Mouse (Mus musculus) midbrain, embryonic 16.5 days (tissue): ENCODE results near the gene Dnah2. TPM values are rescaled to one million over a fixed set of nuclear protein-coding genes. Genes with fewer than 3 reads are reported as not detected.

Source experiments
- ATAC-seq: fragments of 200-750 bp; cut with Nextera tagmentation; 2 replicates; pipeline ENCODE4 v1.8.0; 2017; ENCODE audit warnings: moderate TSS enrichment
- H3K27ac ChIP-seq: fragments of 300-500 bp; sonication (generic); 2 replicates; pipeline ENCODE4 v1.5.1; 2014; ENCODE audit warnings: mild to moderate bottlenecking, low read length, mixed read lengths
- H3K27me3 ChIP-seq: fragments of 300-500 bp; sonication (generic); 2 replicates; pipeline ENCODE4 v1.6.1; 2014; ENCODE audit warnings: low read depth, low read length, mixed read lengths; ENCODE audit not compliant: control insufficient read depth, insufficient read depth
- H3K36me3 ChIP-seq: fragments of 300-500 bp; sonication (generic); 2 replicates; pipeline ENCODE4 v1.6.1; 2014; ENCODE audit warnings: mild to moderate bottlenecking, low read length, moderate library complexity, mixed read lengths; ENCODE audit not compliant: control insufficient read depth, insufficient read depth
- H3K4me1 ChIP-seq: fragments of 300-500 bp; sonication (generic); 2 replicates; pipeline ENCODE4 v1.6.1; 2014; ENCODE audit warnings: mild to moderate bottlenecking, low read length, mixed read lengths; ENCODE audit not compliant: control insufficient read depth, insufficient read depth
- H3K4me2 ChIP-seq: fragments of 300-500 bp; sonication (generic); 2 replicates; pipeline ENCODE4 v1.6.1; 2014; ENCODE audit warnings: mild to moderate bottlenecking, low read length, mixed read lengths
- H3K4me3 ChIP-seq: fragments of 300-500 bp; sonication (generic); 2 replicates; pipeline ENCODE4 v1.5.1; 2014; ENCODE audit warnings: low read depth, mild to moderate bottlenecking, low read length, moderate library complexity, mixed read lengths
- H3K9ac ChIP-seq: fragments of 300-500 bp; sonication (generic); 2 replicates; pipeline ENCODE4 v1.6.1; 2014; ENCODE audit warnings: low read depth, low read length, mixed read lengths
- H3K9me3 ChIP-seq: fragments of 300-500 bp; sonication (generic); replicated peaks from 2 replicates; pipeline ENCODE4 v1.6.1; 2014; ENCODE audit warnings: mild to moderate bottlenecking, low read length, mixed read lengths; ENCODE audit not compliant: control insufficient read depth, poor library complexity, severe bottlenecking
- WGBS: fragments of 180-500 bp; shearing (Covaris S2); extraction: QIAGEN DNeasy Blood & Tissue Kit; methylation state at CpG from one replicate; pipeline ENCODE4 v1.1.7; 2014; 5-methylcytosine and 5-hydroxymethylcytosine counted together
- polyA plus RNA-seq: library from polyadenylated mRNA; unstranded; fragments of >200 nt; fragmentation: Nextera tagmentation; extraction: Ambion mirVana; gene quantifications from 2 replicates; pipeline ENCODE4 v1.2.1, GENCODE M21; 2015

Dnah2 gene
- polyA plus RNA-seq, 1 experiment from 2014 or later = 5.1 TPM

GRCm38 (mm10) chr11:69578301-69578700 is 29.4 kb upstream of the Dnah2 start:
- H3K36me3 ChIP-seq = no peaks in the 10 kb centered on the region
- H3K4me1 ChIP-seq = peaks cover 31% of the 10 kb centered on the region
- ATAC-seq = no peak

DNA sequence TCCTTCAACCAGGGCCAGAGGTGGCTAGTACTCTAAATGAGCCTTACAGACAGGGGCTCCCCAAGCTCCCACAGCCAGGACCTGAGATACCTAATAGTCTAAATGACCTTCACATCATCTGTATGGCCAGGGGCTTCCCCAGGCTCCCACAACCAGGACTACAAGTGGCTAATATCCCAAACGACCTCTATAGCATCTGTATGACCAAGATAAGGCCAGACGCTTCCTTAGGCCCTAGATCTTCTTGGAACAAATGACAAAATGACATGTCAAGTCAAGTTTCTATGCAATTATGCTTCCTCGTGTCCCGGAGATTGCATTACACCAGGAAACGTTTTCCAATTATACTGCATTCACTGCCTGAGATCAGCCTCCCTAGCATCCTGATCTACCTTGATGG is 27.4 kb upstream of the Dnah2 start:
- Histone ChIP-seq H3K27ac (no peak overlapping the region), H3K4me2 (no peak overlapping the region), H3K4me3 (no peak overlapping the region), H3K4me1 (peaks cover 25% of the 10 kb centered on the region), H3K9ac (no peak overlapping the region), H3K36me3 (no peaks in the 10 kb centered on the region), H3K9me3 (no peaks in the 10 kb centered on the region), H3K27me3 (no peaks in the 10 kb centered on the region)
- no peak for ATAC-seq
- WGBS = 77% methylated on average over 5 of the region's 5 CpGs

More at GRCm38 (mm10) chr11:69578301-69578700, 29.4 kb upstream of the Dnah2 start:
- no peaks in the 10 kb centered on the region for H3K27me3 ChIP-seq
- peak overlapping the region; percentile 79 for H3K4me2 ChIP-seq
- H3K9ac ChIP-seq = peak overlapping the region; percentile 77
- peak overlapping the region; percentile 79 for H3K4me3 ChIP-seq
- H3K9me3 ChIP-seq = no peaks in the 10 kb centered on the region
- WGBS = 13% methylated on average over 15 of the region's 15 CpGs
- no peak overlapping the region; the same call in 1 of the 2 replicates for H3K27ac ChIP-seq

GRCm38 (mm10) chr11:69575220-69575619 is 26.3 kb upstream of the Dnah2 start:
- 60% methylated on average over 3 of the region's 3 CpGs for WGBS
- Histone ChIP-seq H3K27ac (no peak overlapping the region), H3K4me3 (no peak overlapping the region), H3K4me2 (no peak overlapping the region), H3K9ac (no peak overlapping the region), H3K9me3 (no peaks in the 10 kb centered on the region), H3K4me1 (peaks cover 25% of the 10 kb centered on the region), H3K27me3 (no peaks in the 10 kb centered on the region), H3K36me3 (no peaks in the 10 kb centered on the region; the same call in 1 of the 2 replicates)
- ATAC-seq = no peak

- WGBS = 86% methylated on average over 8 of the region's 8 CpGs
- Histone ChIP-seq H3K36me3 (no peaks in the 10 kb centered on the region; the same call in 1 of the 2 replicates), H3K27me3 (no peaks in the 10 kb centered on the region), H3K4me2 (no peak overlapping the region), H3K9me3 (no peaks in the 10 kb centered on the region), H3K9ac (no peak overlapping the region), H3K4me3 (no peak overlapping the region), H3K4me1 (peaks cover 19% of the 10 kb centered on the region), H3K27ac (no peak overlapping the region)
- ATAC-seq = no peak
These were observed 16.2 kb upstream of the Dnah2 start for GRCm38 (mm10) chr11:69565131-69565530.

- Histone ChIP-seq H3K9me3 (no peaks in the 10 kb centered on the region), H3K4me3 (no peak overlapping the region), H3K36me3 (no peaks in the 10 kb centered on the region), H3K9ac (no peak overlapping the region), H3K27ac (no peak overlapping the region), H3K27me3 (no peaks in the 10 kb centered on the region), H3K4me2 (no peak overlapping the region), H3K4me1 (peaks cover 19% of the 10 kb centered on the region)
- 40% methylated on average over 3 of the region's 3 CpGs for WGBS
- ATAC-seq = no peak
These were observed 15.5 kb upstream of the Dnah2 start for GRCm38 (mm10) chr11:69564391-69564790.

- no peak for ATAC-seq
- Histone ChIP-seq H3K9ac (no peak overlapping the region), H3K36me3 (no peaks in the 10 kb centered on the region), H3K9me3 (no peaks in the 10 kb centered on the region), H3K4me3 (no peak overlapping the region), H3K27me3 (no peaks in the 10 kb centered on the region), H3K4me1 (peaks cover 24% of the 10 kb centered on the region), H3K27ac (no peak overlapping the region), H3K4me2 (no peak overlapping the region)
- WGBS = 92% methylated on average over 13 of the region's 13 CpGs
These were observed 14.5 kb upstream of the Dnah2 start for GRCm38 (mm10) chr11:69563373-69563772.

GRCm38 (mm10) chr11:69560896-69561854 is 12.3 kb upstream of the Dnah2 start:
- ATAC-seq = peak; percentile 79
- H3K36me3 ChIP-seq = no peaks in the 10 kb centered on the region
- WGBS = 12% methylated on average over 16 of the region's 16 CpGs
- H3K27ac ChIP-seq = peak overlapping the region; percentile 92
- peaks cover 41% of the 10 kb centered on the region for H3K4me1 ChIP-seq
- no peaks in the 10 kb centered on the region for H3K27me3 ChIP-seq
- peak overlapping the region; percentile 98 for H3K9ac ChIP-seq
- no peaks in the 10 kb centered on the region for H3K9me3 ChIP-seq
- H3K4me2 ChIP-seq = peak overlapping the region; percentile 87
- H3K4me3 ChIP-seq = peak overlapping the region; percentile 83

DNA sequence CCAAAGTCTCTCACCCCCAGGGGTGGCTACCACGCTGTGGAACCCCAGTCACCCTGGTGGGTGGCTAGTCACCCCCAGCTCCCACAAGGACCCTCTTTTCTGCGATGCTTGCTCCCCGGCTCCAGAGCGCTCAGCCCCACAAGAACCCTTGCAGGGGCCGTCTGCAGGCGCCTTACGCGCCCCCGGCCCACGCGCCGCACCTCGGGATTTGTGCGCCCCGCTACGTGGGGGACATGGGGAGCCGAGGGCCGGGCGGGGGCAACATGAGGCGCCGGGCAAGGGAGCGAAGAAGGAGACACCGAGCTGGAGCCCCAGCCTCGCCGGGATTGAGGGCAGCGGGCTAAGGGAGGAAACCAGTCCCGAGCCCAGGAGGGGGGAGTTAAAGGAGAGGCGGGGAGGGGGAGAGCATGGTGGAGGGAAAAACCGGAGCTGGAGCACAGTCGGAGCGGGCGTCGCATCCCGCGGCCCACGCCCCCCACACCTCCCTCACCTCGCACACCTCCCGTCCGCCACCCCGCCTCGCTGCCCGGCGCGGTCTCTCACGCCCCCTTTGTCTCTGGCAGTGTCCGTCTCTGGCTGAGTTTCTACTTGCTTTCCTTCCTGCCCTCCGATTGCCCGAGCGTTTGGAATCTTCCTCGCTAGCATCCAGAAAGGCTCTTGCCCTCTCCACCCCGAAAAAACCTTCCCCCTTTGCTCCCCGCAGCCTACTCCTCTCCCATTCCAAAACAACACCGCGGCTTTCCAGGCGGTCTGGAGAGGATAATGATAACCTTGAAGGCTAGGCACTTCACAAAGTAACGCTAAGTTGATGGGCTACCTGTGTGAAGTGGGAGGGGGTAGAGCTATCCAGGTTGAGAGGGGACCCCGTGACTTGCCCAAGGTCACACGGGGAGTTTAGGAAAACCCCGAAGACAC is 11.2 kb upstream of the Dnah2 start, which contains the start of gene Efnb3:
Efnb3 (minus strand) TSS at position 355 of the 915 bp plus-strand sequence.
- H3K27me3 ChIP-seq = no peaks in the 10 kb centered on the region
- no peaks in the 10 kb centered on the region for H3K36me3 ChIP-seq
- no peaks in the 10 kb centered on the region for H3K9me3 ChIP-seq
- H3K4me1 ChIP-seq = peaks cover 44% of the 10 kb centered on the region
- H3K27ac ChIP-seq = peak within 1 kb of the TSS; percentile 92
- peak within 1 kb of the TSS; percentile 83 for H3K4me3 ChIP-seq
- ATAC-seq = peak; percentile 57
- peak within 1 kb of the TSS; percentile 98 for H3K9ac ChIP-seq
- peak within 1 kb of the TSS; percentile 87 for H3K4me2 ChIP-seq
- under 1% methylated on average over 55 of the region's 59 CpGs for WGBS
